Mouse (Mus musculus): ENCODE measurements around the gene Olfr57. TPM values are rescaled to one million over a fixed set of nuclear protein-coding genes. Genes with fewer than 3 reads are reported as not detected.

The Olfr57 gene
- polyA plus RNA-seq (2012), result not detected in 2 replicates

GRCm38 (mm10) chr10:79028441-79028840 lies at the start of gene Olfr57:
Olfr57 (plus strand) TSS chr10:79028741.

GRCm38 (mm10) chr10:78980750-78981149 lies 47.8 kb upstream of the Olfr57 start, which contains the start of gene Olfr1352:
Olfr1352 (plus strand) TSS chr10:78981050.

GRCm38 (mm10) chr10:79012172-79012571 lies 16.4 kb upstream of the Olfr57 start, which contains the start of gene Olfr1351:
Olfr1351 (plus strand) TSS chr10:79012472.

Other genes with a start within 250 kb of the Olfr57 start
- not detected in 2 replicates for gene Slc1a6, start 248.2 kb upstream of the Olfr57 start, polyA plus RNA-seq (2012)
- gene Olfr1356, start 176.6 kb upstream of the Olfr57 start, polyA plus RNA-seq (2012), result not detected in 2 replicates
- gene Olfr1355, start 153.2 kb upstream of the Olfr57 start, polyA plus RNA-seq (2012), result 0.02 TPM in 1 of 2 replicates, not detected in the other
- not detected in 2 replicates for gene Olfr1354, start 115.6 kb upstream of the Olfr57 start, polyA plus RNA-seq (2012)
- gene Olfr8, start 78.1 kb upstream of the Olfr57 start, polyA plus RNA-seq (2012), result not detected in 2 replicates
- gene Olfr1353, start 65.4 kb upstream of the Olfr57 start, polyA plus RNA-seq (2012), result 0.02 TPM in 1 of 2 replicates, not detected in the other
- not detected in 2 replicates for gene Olfr1352, start 47.7 kb upstream of the Olfr57 start, polyA plus RNA-seq (2012)
- not detected in 2 replicates for gene Olfr1351, start 16.3 kb upstream of the Olfr57 start, polyA plus RNA-seq (2012)
- 0.63 and 0.91 TPM in 2 replicates for gene 2610008E11Rik, start 68.9 kb downstream of the Olfr57 start, polyA plus RNA-seq (2012)
- not detected in 2 replicates for gene Vmn2r80, start 120.0 kb downstream of the Olfr57 start, polyA plus RNA-seq (2012)
- not detected in 2 replicates for gene Vmn2r81, start 219.0 kb downstream of the Olfr57 start, polyA plus RNA-seq (2012)

All from megakaryocyte-erythroid progenitor cell, adult 5 weeks (primary cell).